Mouse (Mus musculus): ENCODE data around the gene Sh3gl1.

Sh3gl1 gene

DNA sequence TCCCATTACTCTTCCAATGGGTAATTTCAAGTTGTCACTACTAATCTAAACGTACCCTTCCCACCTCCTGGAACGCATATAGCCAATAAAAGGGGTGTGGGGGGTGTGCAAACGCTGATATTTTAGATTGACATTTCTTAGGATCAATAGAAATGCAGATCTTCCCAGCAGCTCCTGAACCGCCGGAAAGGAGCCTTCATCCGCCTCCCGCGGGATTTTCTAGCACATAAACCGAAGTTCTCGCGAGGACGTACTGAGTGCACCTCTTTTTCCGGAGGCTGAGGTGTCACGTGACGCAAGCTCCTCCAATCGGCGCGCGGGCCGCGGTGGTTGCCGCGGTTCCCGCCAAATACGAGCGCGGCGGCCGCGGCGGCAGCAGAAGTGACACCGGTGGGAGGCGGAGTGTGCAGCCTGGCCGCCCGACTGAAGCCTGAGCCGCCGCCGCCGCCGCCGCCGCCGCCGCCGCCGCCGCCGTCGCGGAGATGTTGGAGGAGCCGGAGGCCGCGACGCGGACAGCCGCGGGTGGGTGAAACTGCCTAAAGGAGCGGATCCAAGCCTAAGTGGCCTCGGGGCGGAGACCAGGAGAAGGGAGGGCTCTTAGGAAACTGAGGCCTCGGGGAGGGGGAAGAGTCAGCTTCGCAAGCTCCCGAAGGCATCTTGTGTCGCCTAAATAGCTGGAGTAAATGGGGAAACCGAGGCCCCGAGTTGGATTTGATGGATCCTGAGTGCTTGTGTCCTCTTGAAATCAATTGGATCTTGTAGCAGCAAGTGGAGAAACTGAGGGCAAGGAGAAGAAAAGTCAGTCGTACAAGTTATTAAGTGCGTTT is 3.8 kb upstream of the Sh3gl1 start, which contains the start of gene Chaf1a:
Chaf1a (plus strand) TSS at position 410 of the 827 bp plus-strand sequence.
- in situ Hi-C loops (cut with MboI, MseI), result no loop called here

DNA sequence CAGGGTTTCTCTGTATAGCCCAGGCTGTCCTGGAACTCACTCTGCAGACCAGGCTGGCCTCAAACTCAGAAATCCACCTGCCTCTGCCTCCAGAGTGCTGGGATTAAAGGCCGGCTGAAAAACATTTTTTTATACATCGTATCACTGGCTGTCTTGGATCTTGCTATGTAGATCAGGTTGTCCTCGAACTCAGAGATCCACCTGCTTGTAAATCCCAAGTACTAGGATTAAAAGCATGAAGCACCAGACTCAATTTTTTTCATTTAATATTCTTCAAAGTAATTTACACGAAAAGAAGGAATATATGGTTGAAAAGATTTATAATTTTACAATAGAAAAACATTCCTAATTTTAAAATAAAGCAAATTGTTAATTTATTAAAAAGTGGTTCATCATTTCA is 2.9 kb upstream of the Sh3gl1 start:
- in situ Hi-C loops (cut with MboI, MseI), result no loop called here

DNA sequence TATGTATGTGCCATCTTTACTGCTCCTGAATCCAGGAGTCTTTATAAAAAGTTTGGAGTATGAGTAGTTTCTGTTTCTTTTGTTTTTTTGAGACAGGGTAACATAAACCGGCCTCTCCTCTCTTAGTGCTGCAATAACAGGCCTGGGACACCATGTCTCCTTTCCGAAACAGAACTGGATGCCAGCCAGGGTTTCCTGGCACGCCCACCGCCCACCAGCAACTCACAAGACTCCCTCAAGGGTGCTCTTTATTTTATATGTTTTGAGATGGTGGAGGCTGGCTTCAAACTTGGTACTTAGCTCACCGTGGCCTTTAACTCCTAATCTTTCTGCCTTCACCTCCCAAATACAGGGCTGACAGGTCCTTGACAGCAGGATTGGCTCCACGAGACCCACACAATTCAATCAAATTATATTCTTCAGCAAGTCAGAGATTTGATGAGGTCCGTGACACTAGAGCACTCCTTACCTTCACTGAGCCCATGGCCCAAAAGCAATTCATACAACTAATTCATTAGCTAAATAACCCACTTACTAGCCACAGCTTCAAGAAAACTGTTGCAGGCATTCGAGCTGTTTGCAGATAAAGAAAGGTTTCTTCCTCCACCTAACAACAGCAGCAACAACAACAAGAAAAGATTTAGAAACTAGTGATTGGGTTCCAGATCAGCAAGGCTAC is 2.3 kb upstream of the Sh3gl1 start:
- in situ Hi-C loops (cut with MboI, MseI), result no loop called here

DNA sequence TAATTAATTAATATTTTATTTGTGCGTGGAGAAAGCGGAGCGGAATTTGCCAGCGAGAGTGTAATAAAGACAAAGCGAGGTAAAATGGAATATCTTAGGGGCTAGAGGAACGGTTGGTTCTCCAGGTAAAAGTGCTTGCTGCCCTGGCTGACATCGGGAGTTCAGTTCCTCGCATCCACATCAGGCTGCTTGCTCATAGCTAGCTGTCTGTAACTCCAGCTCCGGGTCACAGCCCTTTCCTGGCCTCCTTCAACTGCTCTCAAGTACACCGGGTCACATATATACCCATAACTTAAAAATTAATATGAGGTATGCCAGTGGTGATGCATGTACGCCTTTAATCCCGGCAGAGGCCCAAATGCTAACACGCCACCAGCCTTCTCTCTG is 459 bp upstream of the Sh3gl1 start:
- in situ Hi-C loops (cut with MboI, MseI), result no loop called here

DNA sequence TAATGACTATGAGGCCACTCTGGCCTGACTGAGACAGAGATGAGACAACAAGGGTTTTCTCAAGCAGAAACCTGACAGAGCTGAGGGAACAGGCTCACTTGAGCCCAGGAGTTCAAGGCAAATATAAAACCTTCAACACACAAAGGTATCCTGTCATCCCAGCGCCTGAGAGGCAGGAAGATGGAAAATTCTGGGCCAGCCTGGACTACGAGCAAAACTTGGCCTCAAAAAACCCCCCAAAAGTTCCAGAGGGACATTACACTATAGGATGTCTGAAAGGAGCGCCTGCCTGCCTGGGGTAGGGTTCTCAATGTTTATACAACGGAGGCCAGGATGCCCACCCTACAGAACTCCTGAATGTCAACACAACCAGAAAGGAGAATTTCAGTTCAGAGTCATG is 1.2 kb downstream of the Sh3gl1 start:
- in situ Hi-C loops (cut with MboI, MseI), result no loop called here

DNA sequence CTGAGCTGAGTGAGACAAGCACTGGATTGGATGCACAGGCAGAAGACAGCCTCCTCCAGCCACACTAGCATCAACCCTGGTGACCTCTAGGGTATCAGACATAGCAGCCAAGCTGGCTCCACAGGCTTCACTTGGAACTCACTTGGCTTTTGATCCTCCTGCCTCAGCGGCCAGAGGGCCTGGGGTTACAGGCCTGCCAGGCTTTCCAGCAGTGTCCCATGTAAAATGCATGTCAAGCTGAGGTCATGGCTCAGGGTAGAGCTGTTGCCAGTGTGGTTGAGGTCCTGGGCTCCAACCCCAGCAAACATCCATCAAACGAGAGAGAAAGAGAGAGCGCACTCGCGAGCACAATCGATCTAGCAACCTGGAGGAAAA is 1.7 kb downstream of the Sh3gl1 start:
- in situ Hi-C loops (cut with MboI, MseI), result no loop called here

DNA sequence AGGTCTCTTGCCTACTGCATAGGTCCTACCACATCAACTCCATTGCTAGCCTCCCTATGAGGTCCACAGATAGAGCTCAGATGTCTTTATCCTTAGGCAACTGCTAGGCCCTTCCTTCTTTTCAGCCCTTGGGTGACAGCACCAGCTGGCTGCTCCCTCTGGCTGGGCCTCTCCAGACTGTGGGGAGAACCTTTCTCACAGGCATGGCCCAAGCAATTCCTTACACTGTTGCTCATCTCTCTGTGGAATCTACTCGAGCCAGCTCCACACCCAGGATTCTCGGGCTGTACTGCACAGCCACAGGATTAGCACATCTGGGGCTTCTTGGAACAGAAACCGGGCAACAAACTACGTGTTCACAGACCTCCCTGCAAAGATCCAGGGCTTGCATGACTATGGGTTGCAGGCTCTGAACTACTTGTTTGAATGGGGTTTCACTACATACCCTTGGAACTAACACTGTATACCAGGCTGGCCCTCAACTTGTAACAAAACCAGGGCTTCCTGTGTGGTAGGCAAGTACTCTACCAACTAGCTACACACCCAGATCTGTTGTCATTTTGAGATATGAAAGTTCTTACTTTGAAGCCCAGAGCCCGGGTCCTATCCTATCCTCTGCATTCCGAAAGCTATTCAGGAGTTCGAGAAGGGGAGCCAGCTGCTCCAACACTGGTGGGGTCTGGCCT is 2.3 kb downstream of the Sh3gl1 start:
- in situ Hi-C loops (cut with MboI, MseI), result no loop called here

DNA sequence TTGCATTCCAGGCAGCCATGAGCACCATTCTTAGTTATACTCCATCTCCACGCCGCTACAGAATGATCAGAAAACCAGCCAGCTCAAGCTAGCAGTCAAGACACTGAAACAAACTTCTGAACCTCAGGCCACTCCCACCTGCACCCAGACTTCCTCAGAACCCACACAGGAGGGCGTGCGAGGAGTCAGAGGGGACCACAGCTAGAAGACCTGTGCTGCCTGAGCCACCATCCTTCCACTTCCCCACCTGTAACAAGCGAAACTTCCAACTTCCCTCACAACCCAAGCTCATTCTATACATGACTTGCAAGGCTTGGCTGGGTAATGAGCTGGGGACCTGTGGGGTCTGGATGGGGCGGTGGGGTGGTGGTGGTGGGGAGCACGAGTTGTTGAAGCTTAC is 3.6 kb downstream of the Sh3gl1 start:
- in situ Hi-C loops (cut with MboI, MseI), result no loop called here

DNA sequence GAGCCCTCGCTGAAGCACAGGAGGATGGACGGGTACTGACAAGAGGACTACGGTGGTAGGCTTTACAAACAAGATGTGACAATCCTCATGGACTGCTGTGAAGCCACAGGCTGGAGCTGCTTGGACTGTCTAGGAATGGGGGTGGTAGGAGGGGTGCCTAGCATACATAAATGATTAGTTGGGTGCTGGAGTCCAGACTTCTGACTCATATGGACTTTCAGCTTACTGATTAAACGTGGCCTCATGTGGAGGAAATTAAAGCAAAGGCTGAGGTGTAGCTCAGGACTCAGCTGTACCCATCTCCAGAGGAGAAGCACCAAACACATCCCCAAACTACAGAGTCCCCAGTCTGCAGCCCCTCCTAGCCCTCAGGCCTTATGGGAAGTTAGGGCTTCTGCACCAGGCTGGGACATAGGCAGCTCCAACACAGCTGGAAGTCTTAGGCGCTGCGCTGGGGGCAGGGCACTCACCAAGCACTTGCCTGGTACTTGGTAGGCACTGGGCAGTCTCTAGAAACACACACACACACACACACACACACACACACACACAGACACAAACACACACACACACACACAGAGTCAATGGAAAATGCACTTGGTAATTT is 4.2 kb downstream of the Sh3gl1 start:
- in situ Hi-C loops (cut with MboI, MseI), result no loop called here

DNA sequence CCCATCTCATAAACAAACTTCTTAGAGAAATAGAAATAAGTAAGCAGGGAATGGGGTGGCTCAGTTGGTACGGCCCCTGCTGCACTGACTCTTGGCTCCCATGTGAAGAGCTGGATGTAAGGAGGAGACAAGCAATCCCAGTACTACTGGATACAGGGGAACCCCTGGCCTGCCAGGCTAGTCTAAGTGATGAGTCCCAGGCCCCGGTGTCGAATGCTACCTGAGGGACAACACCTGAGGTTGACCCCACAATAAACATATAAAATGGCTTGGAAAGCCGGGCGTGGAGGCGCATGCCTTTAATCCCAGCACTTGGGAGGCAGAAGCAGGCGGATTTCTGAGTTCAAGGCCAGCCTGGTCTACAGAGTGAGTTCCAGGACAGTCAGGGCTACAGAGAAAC is 5.0 kb downstream of the Sh3gl1 start:
- in situ Hi-C loops (cut with MboI, MseI), result no loop called here

DNA sequence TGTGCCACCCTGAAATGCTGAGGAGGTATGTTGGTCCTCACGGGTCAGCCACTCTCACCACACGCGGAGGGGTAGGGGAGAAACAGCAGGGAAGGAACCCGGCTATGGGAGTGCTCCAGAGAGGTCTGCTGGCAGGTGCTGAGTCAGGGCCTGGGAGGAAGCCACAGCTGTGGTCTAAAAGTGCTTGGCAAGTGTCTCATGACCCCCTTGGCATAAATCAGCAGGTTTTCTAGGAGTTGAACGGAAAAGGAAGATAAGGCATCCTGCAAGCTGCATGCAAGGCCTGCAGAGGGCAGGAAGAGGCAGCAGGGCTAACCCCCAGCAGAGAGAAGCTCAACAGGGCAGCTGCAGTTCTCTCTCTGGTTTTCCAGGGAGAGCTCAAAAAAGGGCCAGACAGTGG is 5.5 kb downstream of the Sh3gl1 start:
- in situ Hi-C loops (cut with MboI, MseI), result no loop called here

DNA sequence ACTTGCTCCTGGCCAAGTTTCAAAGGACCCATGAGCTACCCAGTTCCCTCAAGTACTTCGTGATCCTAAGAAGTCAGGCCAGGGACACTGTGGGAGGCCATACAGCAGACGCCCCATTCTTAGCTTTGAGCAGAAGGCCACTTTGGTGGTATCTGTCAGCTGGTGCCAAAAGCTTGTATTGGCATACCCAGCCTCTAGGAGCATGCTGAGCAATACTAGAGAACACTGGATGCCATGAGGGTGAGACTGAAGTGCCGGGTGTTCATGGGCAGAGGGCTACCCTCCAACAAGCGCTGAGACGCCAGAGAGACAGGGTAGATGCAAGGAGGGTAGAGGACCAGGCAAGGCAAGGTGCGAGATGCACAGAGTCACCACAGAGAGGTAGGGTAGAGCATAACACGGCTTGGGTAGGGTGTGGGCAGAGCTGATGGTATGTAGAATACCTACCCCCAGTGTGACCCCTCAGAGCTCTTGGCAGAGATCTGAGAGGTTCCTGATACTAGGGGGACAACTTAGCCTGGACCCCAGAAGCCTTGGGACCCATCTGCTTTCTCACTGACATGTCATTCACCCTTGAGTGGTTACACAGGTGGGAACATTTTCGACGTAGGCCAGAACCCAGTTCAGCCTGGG is 6.1 kb downstream of the Sh3gl1 start:
- in situ Hi-C loops (cut with MboI, MseI), result no loop called here

DNA sequence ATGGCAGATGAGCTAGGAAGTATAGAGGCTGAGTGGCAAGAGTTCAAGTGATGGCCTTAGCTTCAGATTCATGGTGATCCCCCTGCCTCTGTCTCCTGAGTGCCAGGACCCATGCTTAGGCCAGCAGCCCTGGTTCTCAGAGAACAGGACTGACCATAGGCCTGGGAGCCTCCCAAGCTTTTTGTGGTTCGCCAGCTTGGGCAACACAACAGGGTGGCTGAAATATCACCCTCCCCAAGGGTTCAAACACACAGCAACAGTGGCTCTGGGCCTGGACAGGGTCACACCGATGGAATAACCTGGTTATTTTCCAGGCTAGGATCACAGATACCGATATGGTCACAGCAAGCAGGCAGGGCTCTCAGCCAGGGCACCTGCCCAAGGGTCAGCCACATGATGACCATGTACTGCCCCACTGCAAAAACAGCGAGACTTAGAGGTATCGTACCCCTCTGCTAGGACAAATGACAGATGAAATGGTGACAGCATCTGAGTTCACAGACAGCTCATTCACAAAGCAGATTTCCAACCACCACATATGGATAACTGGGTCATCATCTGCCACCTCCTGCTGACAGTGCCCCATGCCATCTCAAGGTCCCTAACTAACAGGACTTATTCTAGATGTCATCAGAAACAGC is 8.5 kb downstream of the Sh3gl1 start:
- in situ Hi-C loops (cut with MboI, MseI), result no loop called here

DNA sequence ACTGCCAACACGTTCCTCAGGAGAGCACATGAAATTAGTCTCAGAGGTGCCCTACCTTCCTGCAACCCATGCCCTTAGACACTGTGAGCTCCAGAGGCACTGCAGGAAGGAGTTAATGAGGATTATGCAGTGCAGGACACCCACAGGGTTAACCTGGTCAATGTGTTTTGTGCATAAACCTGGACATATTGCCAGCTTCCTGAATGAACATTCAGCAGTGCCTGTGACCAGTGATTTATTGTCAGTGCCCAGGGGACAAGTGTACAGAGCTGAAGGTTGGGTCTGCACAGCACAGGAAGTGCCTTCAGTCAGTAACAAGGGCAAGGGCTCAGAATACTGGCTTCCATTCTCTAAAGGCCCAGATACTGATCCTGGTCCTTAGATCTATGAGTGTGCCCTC is 9.6 kb downstream of the Sh3gl1 start:
- in situ Hi-C loops (cut with MboI, MseI), result no loop called here

DNA sequence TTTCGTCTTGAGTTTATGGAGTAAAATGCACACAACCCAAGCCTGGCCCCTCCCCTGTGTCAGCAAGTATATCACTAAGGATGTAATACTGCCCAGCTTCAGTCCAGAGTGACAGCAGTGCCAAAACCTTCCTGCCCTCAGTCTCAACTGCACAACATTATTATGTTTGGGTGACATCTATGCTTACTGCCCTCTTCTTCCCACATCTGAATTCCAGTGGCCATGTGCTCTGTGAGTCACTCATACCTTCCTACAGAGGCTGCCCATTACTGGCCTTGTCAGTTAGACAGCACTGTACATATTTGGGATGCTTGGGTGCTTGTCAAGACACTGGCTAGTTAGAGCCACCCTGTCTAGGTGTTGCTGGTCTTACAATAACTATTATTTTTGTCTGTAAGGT is 10.1 kb downstream of the Sh3gl1 start:
- in situ Hi-C loops (cut with MboI, MseI), result no loop called here

DNA sequence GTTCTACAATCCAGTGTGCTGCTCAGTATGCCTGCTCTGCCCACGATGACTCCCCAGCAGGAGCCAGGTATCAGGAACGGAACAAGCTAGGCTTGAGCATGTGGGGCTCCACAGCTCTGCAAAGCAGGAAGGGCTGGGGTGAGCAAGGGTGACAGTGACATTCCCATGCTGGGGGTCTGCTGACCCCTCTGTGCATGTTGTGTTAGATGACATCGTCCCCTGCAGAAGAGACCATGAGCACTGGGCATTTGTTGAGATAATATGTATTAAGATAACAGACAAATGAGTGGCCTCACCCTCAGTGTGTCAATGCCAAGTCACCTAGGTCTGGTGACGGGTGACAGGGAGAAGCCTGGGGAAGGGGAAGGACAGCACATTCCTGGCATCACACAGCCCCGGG is 11.5 kb downstream of the Sh3gl1 start:
- in situ Hi-C loops (cut with MboI, MseI), result no loop called here

DNA sequence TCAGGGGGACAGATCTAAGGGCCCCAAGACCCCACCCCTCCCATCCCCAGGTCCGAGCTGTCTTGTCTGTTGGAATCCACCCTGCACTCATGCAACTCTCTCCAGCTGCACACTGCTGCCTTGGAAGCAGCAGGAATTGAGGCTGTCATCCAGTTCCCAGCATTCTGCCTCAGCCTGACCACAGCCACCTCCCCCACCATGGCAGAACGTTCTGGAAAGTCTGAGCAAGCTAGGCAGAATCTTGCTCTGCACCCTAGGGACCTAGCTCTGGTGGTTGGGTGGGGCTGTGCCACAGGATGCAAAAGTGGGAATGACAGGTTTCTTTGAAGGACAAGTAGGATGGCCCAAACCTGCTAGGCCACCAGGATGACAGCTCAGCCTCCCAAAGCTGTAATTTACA is 12.0 kb downstream of the Sh3gl1 start:
- in situ Hi-C loops (cut with MboI, MseI), result no loop called here

DNA sequence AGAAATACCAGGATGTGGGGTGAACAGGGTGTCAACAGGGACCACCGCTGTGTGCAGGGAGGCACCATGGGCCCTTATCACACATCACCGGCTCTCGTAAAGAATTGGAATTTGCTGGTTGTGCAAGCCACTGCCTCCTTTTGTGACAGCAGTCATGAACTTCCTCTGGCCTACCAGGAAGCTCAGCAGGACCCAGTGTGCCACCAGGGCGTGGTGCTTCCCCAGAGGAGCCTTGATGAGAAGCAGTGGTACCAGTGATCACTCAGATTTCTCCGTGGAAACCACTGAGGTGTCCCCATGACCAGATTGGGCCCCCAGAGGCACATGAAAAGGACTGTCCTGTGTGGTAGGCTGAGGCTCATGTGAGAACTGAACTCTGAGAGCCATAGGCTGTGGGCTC is 13.0 kb downstream of the Sh3gl1 start:
- in situ Hi-C loops (cut with MboI, MseI), result no loop called here

DNA sequence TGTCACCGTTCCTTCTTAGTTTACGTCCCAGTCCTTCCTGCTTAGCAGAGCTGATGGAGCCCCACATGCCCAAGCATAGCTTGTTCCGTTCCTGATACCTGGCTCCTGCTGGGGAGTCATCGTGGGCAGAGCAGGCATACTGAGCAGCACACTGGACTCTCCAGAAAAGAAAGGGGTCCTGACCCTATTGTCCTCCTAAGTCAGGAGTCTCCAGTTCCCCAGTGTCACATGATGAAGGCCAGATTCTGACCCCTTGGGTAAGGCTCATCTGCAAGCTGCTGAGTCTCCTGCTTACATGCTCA is 13.5 kb downstream of the Sh3gl1 start:
- in situ Hi-C loops (cut with MboI, MseI), result no loop called here

DNA sequence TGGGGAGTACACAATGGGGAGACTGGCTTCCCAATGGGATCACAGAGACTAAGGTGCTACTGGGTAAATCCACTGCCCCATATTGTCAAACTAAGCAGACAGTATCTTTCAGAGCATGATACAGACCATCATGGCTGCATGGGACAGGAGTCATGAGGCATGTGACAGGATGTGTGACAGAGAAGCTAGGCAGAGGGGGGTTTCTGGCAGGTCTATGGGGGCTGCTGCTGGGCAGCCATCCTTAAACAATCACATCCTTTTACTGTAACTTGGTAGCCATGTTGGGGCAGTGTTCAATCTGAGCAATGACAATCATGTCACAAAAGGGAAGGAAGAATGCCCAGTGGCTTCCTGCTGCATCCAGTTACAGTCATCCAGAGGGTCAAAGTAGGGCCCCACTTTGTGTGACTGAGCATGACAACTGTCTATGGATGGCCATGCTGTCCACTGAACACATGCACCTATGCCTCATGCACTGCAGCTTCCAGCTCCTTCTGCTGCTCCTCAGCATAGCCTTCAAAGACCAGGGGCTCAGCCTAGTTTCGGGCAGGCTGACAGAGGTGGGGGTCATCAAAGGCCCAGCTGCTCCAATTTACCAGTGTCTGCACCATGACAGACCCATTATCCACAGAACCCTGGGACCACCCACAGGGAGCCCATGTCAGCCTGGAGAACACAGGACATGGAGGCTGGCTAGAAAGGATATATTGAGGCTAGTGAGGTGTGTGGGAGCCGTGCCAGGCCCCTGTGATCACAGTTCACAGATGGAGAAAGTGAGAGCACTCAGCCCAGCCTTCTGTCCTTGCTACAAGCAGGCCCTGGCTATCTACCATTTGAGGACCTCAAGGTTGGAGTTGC is 14.1 kb downstream of the Sh3gl1 start:
- in situ Hi-C loops (cut with MboI, MseI), result no loop called here
